Mouse (Mus musculus) liver, embryonic 12.5 days (tissue): ENCODE results near the gene Kcnk3. TPM values are rescaled to one million over a fixed set of nuclear protein-coding genes. Genes with fewer than 3 reads are reported as not detected.
A peak's percentile ranks its signal among the peaks of the same experiment; 100 is the strongest.

Experiments
- ATAC-seq: fragments of 200-750 bp; cut with Nextera tagmentation; 2 replicates; pipeline ENCODE4 v1.8.0; 2017; ENCODE audit warnings: moderate number of reproducible peaks, mild to moderate bottlenecking, moderate library complexity
- H3K27ac ChIP-seq: fragments of 300-500 bp; sonication (generic); 2 replicates; pipeline ENCODE4 v1.5.1; 2016; ENCODE audit warnings: mild to moderate bottlenecking
- H3K27me3 ChIP-seq: fragments of 300-500 bp; sonication (generic); replicated peaks from 2 replicates; pipeline ENCODE4 v1.6.1; 2016; ENCODE audit warnings: mild to moderate bottlenecking, moderate library complexity
- H3K36me3 ChIP-seq: fragments of 300-500 bp; sonication (generic); 2 replicates; pipeline ENCODE4 v1.6.1; 2016; ENCODE audit warnings: mild to moderate bottlenecking, moderate library complexity
- H3K4me1 ChIP-seq: fragments of 300-500 bp; sonication (generic); 2 replicates; pipeline ENCODE4 v1.6.1; 2016
- H3K4me2 ChIP-seq: fragments of 300-500 bp; sonication (generic); 2 replicates; pipeline ENCODE4 v1.6.1; 2016; ENCODE audit warnings: mild to moderate bottlenecking, moderate library complexity
- H3K4me3 ChIP-seq: fragments of 300-500 bp; sonication (generic); 2 replicates; pipeline ENCODE4 v1.5.1; 2016; ENCODE audit warnings: mild to moderate bottlenecking, moderate library complexity
- H3K9ac ChIP-seq: fragments of 300-500 bp; sonication (generic); 2 replicates; pipeline ENCODE4 v1.6.1; 2016; ENCODE audit warnings: mild to moderate bottlenecking, moderate library complexity
- H3K9me3 ChIP-seq: fragments of 300-500 bp; sonication (generic); replicated peaks from 2 replicates; pipeline ENCODE4 v1.6.1; 2016; ENCODE audit warnings: mild to moderate bottlenecking, moderate library complexity
- WGBS: fragments of 180-500 bp; shearing (Covaris S2); methylation state at CpG from one replicate; pipeline ENCODE4 v1.1.7; 2016; ENCODE audit not compliant: insufficient replicate concordance; 5-methylcytosine and 5-hydroxymethylcytosine counted together
- polyA plus RNA-seq: library from polyadenylated mRNA; unstranded; fragments of >200 nt; fragmentation: Nextera tagmentation; extraction: Ambion mirVana; gene quantifications from 2 replicates; pipeline ENCODE4 v1.2.1, GENCODE M21; 2016

The Kcnk3 gene
- polyA plus RNA-seq, 1 experiment from 2014 or later = 0.08 TPM

- 63% methylated on average over 6 of the region's 6 CpGs for WGBS
- Histone ChIP-seq H3K9me3 (no peaks in the 10 kb centered on the region), H3K4me2 (no peak overlapping the region), H3K27ac (no peak overlapping the region), H3K27me3 (peaks cover 19% of the 10 kb centered on the region; the same call in 1 of the 2 replicates), H3K36me3 (no peaks in the 10 kb centered on the region), H3K9ac (no peak overlapping the region), H3K4me1 (no peaks in the 10 kb centered on the region), H3K4me3 (no peak overlapping the region)
- no peak for ATAC-seq
These were observed 17.7 kb downstream of the Kcnk3 start for GRCm38 (mm10) chr5:30605649-30606048.

- peaks cover 17% of the 10 kb centered on the region; the same call in 1 of the 2 replicates for H3K27me3 ChIP-seq
- H3K9ac ChIP-seq = no peak overlapping the region
- WGBS = 53% methylated on average over 16 of the region's 16 CpGs
- no peak for ATAC-seq
- H3K4me2 ChIP-seq = no peak overlapping the region
- H3K9me3 ChIP-seq = no peaks in the 10 kb centered on the region
- no peaks in the 10 kb centered on the region for H3K4me1 ChIP-seq
- no peak overlapping the region for H3K27ac ChIP-seq
- no peak overlapping the region for H3K4me3 ChIP-seq
- no peaks in the 10 kb centered on the region for H3K36me3 ChIP-seq
These were observed 18.6 kb downstream of the Kcnk3 start for GRCm38 (mm10) chr5:30606424-30607073.

GRCm38 (mm10) chr5:30609094-30609493, 21.1 kb downstream of the Kcnk3 start:
- H3K27ac ChIP-seq = no peak overlapping the region
- H3K36me3 ChIP-seq = no peaks in the 10 kb centered on the region
- H3K9ac ChIP-seq = no peak overlapping the region
- no peak for ATAC-seq
- no peaks in the 10 kb centered on the region for H3K9me3 ChIP-seq
- H3K4me3 ChIP-seq = no peak overlapping the region
- H3K4me1 ChIP-seq = peaks cover under 1% of the 10 kb centered on the region; the same call in 1 of the 2 replicates
- H3K27me3 ChIP-seq = peaks cover 14% of the 10 kb centered on the region; the same call in 1 of the 2 replicates
- WGBS = 70% methylated on average over 7 of the region's 7 CpGs
- no peak overlapping the region for H3K4me2 ChIP-seq

GRCm38 (mm10) chr5:30609918-30610645, 22.1 kb downstream of the Kcnk3 start:
- 56% methylated on average over 8 of the region's 8 CpGs for WGBS
- Histone ChIP-seq H3K4me2 (no peak overlapping the region), H3K36me3 (no peaks in the 10 kb centered on the region), H3K9me3 (no peaks in the 10 kb centered on the region), H3K4me3 (no peak overlapping the region), H3K27ac (no peak overlapping the region), H3K4me1 (peaks cover 11% of the 10 kb centered on the region; the same call in 1 of the 2 replicates), H3K9ac (no peak overlapping the region), H3K27me3 (peaks cover 13% of the 10 kb centered on the region; the same call in 1 of the 2 replicates)
- ATAC-seq = no peak

GRCm38 (mm10) chr5:30611091-30611490, 23.1 kb downstream of the Kcnk3 start:
- Histone ChIP-seq H3K4me2 (no peak overlapping the region), H3K27ac (no peak overlapping the region), H3K9me3 (no peaks in the 10 kb centered on the region), H3K9ac (no peak overlapping the region), H3K4me1 (peaks cover 11% of the 10 kb centered on the region; the same call in 1 of the 2 replicates), H3K27me3 (peaks cover 11% of the 10 kb centered on the region; the same call in 1 of the 2 replicates), H3K4me3 (no peak overlapping the region), H3K36me3 (no peaks in the 10 kb centered on the region)
- WGBS = 60% methylated on average over 1 of the region's 1 CpGs
- no peak for ATAC-seq

GRCm38 (mm10) chr5:30611689-30612088, 23.7 kb downstream of the Kcnk3 start:
- H3K9me3 ChIP-seq = no peaks in the 10 kb centered on the region
- H3K4me3 ChIP-seq = no peak overlapping the region
- no peak overlapping the region for H3K27ac ChIP-seq
- peaks cover 15% of the 10 kb centered on the region; the same call in 1 of the 2 replicates for H3K4me1 ChIP-seq
- H3K9ac ChIP-seq = no peak overlapping the region
- H3K4me2 ChIP-seq = no peak overlapping the region
- ATAC-seq = no peak
- H3K27me3 ChIP-seq = peaks cover 7% of the 10 kb centered on the region; the same call in 1 of the 2 replicates
- 29% methylated on average over 3 of the region's 3 CpGs for WGBS
- H3K36me3 ChIP-seq = no peaks in the 10 kb centered on the region

GRCm38 (mm10) chr5:30612575-30612974, 24.6 kb downstream of the Kcnk3 start:
- 73% methylated on average over 4 of the region's 4 CpGs for WGBS
- Histone ChIP-seq H3K4me3 (no peak overlapping the region), H3K4me1 (peaks cover 21% of the 10 kb centered on the region), H3K27ac (no peak overlapping the region), H3K9me3 (no peaks in the 10 kb centered on the region), H3K36me3 (no peaks in the 10 kb centered on the region), H3K9ac (no peak overlapping the region), H3K4me2 (no peak overlapping the region), H3K27me3 (peaks cover 9% of the 10 kb centered on the region)
- ATAC-seq = no peak

GRCm38 (mm10) chr5:30613242-30613641, 25.3 kb downstream of the Kcnk3 start:
- H3K27me3 ChIP-seq = peaks cover 14% of the 10 kb centered on the region
- ATAC-seq = no peak
- H3K27ac ChIP-seq = no peak overlapping the region
- peaks cover 27% of the 10 kb centered on the region for H3K4me1 ChIP-seq
- no peaks in the 10 kb centered on the region for H3K36me3 ChIP-seq
- H3K4me2 ChIP-seq = no peak overlapping the region
- H3K9ac ChIP-seq = no peak overlapping the region
- no peaks in the 10 kb centered on the region for H3K9me3 ChIP-seq
- no peak overlapping the region for H3K4me3 ChIP-seq
- 73% methylated on average over 8 of the region's 8 CpGs for WGBS

- no peak overlapping the region for H3K9ac ChIP-seq
- H3K27me3 ChIP-seq = peaks cover 24% of the 10 kb centered on the region
- no peak overlapping the region for H3K27ac ChIP-seq
- peaks cover 28% of the 10 kb centered on the region for H3K4me1 ChIP-seq
- no peak overlapping the region for H3K4me2 ChIP-seq
- H3K36me3 ChIP-seq = no peaks in the 10 kb centered on the region
- no peaks in the 10 kb centered on the region for H3K9me3 ChIP-seq
- peak; percentile 46; the same call in 1 of the 2 replicates for ATAC-seq
- H3K4me3 ChIP-seq = no peak overlapping the region
- 40% methylated on average over 1 of the region's 1 CpGs for WGBS
These were observed 26.3 kb downstream of the Kcnk3 start for GRCm38 (mm10) chr5:30614221-30614620.

- Histone ChIP-seq H3K27ac (no peak overlapping the region), H3K9ac (no peak overlapping the region)
- 35% methylated on average over 6 of the region's 6 CpGs for WGBS
These were observed 27.4 kb downstream of the Kcnk3 start for GRCm38 (mm10) chr5:30615416-30615815.

GRCm38 (mm10) chr5:30615819-30616218, 27.8 kb downstream of the Kcnk3 start:
- Histone ChIP-seq H3K36me3 (no peaks in the 10 kb centered on the region), H3K4me1 (peaks cover 28% of the 10 kb centered on the region), H3K27ac (no peak overlapping the region), H3K27me3 (peaks cover 33% of the 10 kb centered on the region), H3K4me2 (no peak overlapping the region), H3K4me3 (no peak overlapping the region), H3K9ac (no peak overlapping the region), H3K9me3 (no peaks in the 10 kb centered on the region)
- WGBS = 57% methylated on average over 4 of the region's 4 CpGs
- no peak for ATAC-seq

More at GRCm38 (mm10) chr5:30615416-30615815, 27.4 kb downstream of the Kcnk3 start:
- H3K27me3 ChIP-seq = peaks cover 29% of the 10 kb centered on the region
- peak; percentile 43; the same call in 1 of the 2 replicates for ATAC-seq
- H3K4me3 ChIP-seq = no peak overlapping the region
- peaks cover 28% of the 10 kb centered on the region for H3K4me1 ChIP-seq
- no peaks in the 10 kb centered on the region for H3K36me3 ChIP-seq
- no peak overlapping the region for H3K4me2 ChIP-seq
- no peaks in the 10 kb centered on the region for H3K9me3 ChIP-seq

GRCm38 (mm10) chr5:30616644-30617043, 28.7 kb downstream of the Kcnk3 start:
- Histone ChIP-seq H3K9me3 (no peaks in the 10 kb centered on the region), H3K27me3 (peaks cover 42% of the 10 kb centered on the region), H3K9ac (no peak overlapping the region), H3K36me3 (no peaks in the 10 kb centered on the region), H3K4me2 (no peak overlapping the region), H3K27ac (no peak overlapping the region), H3K4me1 (peaks cover 28% of the 10 kb centered on the region), H3K4me3 (no peak overlapping the region)
- no peak for ATAC-seq
- WGBS = 16% methylated on average over 3 of the region's 3 CpGs
